Mouse (Mus musculus): ENCODE results near the gene Pam. TPM values are rescaled to one million over a fixed set of nuclear protein-coding genes. Genes with fewer than 3 reads are reported as not detected.

The Pam gene
- polyA plus RNA-seq, 1 experiment, result 78.7 TPM

GRCm38 (mm10) chr1:97934940-97935339 is 160.5 kb downstream of the Pam start:
- Histone ChIP-seq H3K4me3 (ENCODE audit: insufficient read depth, low read length) (no peak overlapping the region), H3K4me1 (ENCODE audit: control insufficient read depth, insufficient read depth, low read length) (no peaks in the 10 kb centered on the region; the same call in 1 of the 2 replicates), H3K27ac (ENCODE audit: insufficient read depth, low read length) (no peak overlapping the region)
- TF ChIP-seq POLR2A (IDR thresholded peaks at IDR 0.05; ENCODE audit: low read depth, low read length) (no peak), CTCF (IDR thresholded peaks at IDR 0.05; ENCODE audit: borderline replicate concordance, insufficient read depth, low read length) (no peak)

- Histone ChIP-seq H3K4me3 (ENCODE audit: insufficient read depth, low read length) (no peak overlapping the region), H3K4me1 (ENCODE audit: control insufficient read depth, insufficient read depth, low read length) (no peaks in the 10 kb centered on the region; the same call in 1 of the 2 replicates), H3K27ac (ENCODE audit: insufficient read depth, low read length) (no peak overlapping the region)
- TF ChIP-seq POLR2A (IDR thresholded peaks at IDR 0.05; ENCODE audit: low read depth, low read length), result no peak
- TF ChIP-seq CTCF (IDR thresholded peaks at IDR 0.05; ENCODE audit: borderline replicate concordance, insufficient read depth, low read length), result no peak
These were observed 164.2 kb downstream of the Pam start for GRCm38 (mm10) chr1:97931220-97931619.

- TF ChIP-seq POLR2A (IDR thresholded peaks at IDR 0.05; ENCODE audit: low read depth, low read length) (no peak), CTCF (IDR thresholded peaks at IDR 0.05; ENCODE audit: borderline replicate concordance, insufficient read depth, low read length) (no peak)
- H3K4me1 ChIP-seq (ENCODE audit: control insufficient read depth, insufficient read depth, low read length), result no peaks in the 10 kb centered on the region; the same call in 1 of the 2 replicates
- no peak overlapping the region for H3K27ac ChIP-seq (ENCODE audit: insufficient read depth, low read length)
- no peak overlapping the region for H3K4me3 ChIP-seq (ENCODE audit: insufficient read depth, low read length)
These were observed 165.9 kb downstream of the Pam start for GRCm38 (mm10) chr1:97929415-97930028.

- Histone ChIP-seq H3K4me1 (ENCODE audit: control insufficient read depth, insufficient read depth, low read length) (no peaks in the 10 kb centered on the region; the same call in 1 of the 2 replicates), H3K4me3 (ENCODE audit: insufficient read depth, low read length) (no peak overlapping the region), H3K27ac (ENCODE audit: insufficient read depth, low read length) (no peak overlapping the region)
- no peak for TF ChIP-seq POLR2A (IDR thresholded peaks at IDR 0.05; ENCODE audit: low read depth, low read length)
- no peak for TF ChIP-seq CTCF (IDR thresholded peaks at IDR 0.05; ENCODE audit: borderline replicate concordance, insufficient read depth, low read length)
These were observed 168.7 kb downstream of the Pam start for GRCm38 (mm10) chr1:97926789-97927188.

- H3K4me1 ChIP-seq (ENCODE audit: control insufficient read depth, insufficient read depth, low read length), result no peaks in the 10 kb centered on the region; the same call in 1 of the 2 replicates
- TF ChIP-seq POLR2A (IDR thresholded peaks at IDR 0.05; ENCODE audit: low read depth, low read length) (no peak), CTCF (IDR thresholded peaks at IDR 0.05; ENCODE audit: borderline replicate concordance, insufficient read depth, low read length) (no peak)
- H3K4me3 ChIP-seq (ENCODE audit: insufficient read depth, low read length), result no peak overlapping the region
- H3K27ac ChIP-seq (ENCODE audit: insufficient read depth, low read length), result no peak overlapping the region
These were observed 169.4 kb downstream of the Pam start for GRCm38 (mm10) chr1:97926017-97926540.

- no peak for TF ChIP-seq CTCF (IDR thresholded peaks at IDR 0.05; ENCODE audit: borderline replicate concordance, insufficient read depth, low read length)
- Histone ChIP-seq H3K27ac (ENCODE audit: insufficient read depth, low read length) (no peak overlapping the region), H3K4me1 (ENCODE audit: control insufficient read depth, insufficient read depth, low read length) (no peaks in the 10 kb centered on the region; the same call in 1 of the 2 replicates), H3K4me3 (ENCODE audit: insufficient read depth, low read length) (no peak overlapping the region)
These were observed 173.1 kb downstream of the Pam start for GRCm38 (mm10) chr1:97922395-97922794.

GRCm38 (mm10) chr1:97921886-97922285 is 173.6 kb downstream of the Pam start:
- no peak overlapping the region for H3K4me3 ChIP-seq (ENCODE audit: insufficient read depth, low read length)
- H3K27ac ChIP-seq (ENCODE audit: insufficient read depth, low read length), result no peak overlapping the region
- TF ChIP-seq POLR2A (IDR thresholded peaks at IDR 0.05; ENCODE audit: low read depth, low read length), result no peak
- no peak for TF ChIP-seq CTCF (IDR thresholded peaks at IDR 0.05; ENCODE audit: borderline replicate concordance, insufficient read depth, low read length)
- H3K4me1 ChIP-seq (ENCODE audit: control insufficient read depth, insufficient read depth, low read length), result no peaks in the 10 kb centered on the region; the same call in 1 of the 2 replicates

- H3K27ac ChIP-seq (ENCODE audit: insufficient read depth, low read length), result no peak overlapping the region
- no peaks in the 10 kb centered on the region for H3K4me1 ChIP-seq (ENCODE audit: control insufficient read depth, insufficient read depth, low read length)
- no peak overlapping the region for H3K4me3 ChIP-seq (ENCODE audit: insufficient read depth, low read length)
- no peak for TF ChIP-seq CTCF (IDR thresholded peaks at IDR 0.05; ENCODE audit: borderline replicate concordance, insufficient read depth, low read length)
- TF ChIP-seq POLR2A (IDR thresholded peaks at IDR 0.05; ENCODE audit: low read depth, low read length), result no peak
These were observed 177.0 kb downstream of the Pam start for GRCm38 (mm10) chr1:97918495-97918894.

- Histone ChIP-seq H3K27ac (ENCODE audit: insufficient read depth, low read length) (no peak overlapping the region), H3K4me3 (ENCODE audit: insufficient read depth, low read length) (no peak overlapping the region), H3K4me1 (ENCODE audit: control insufficient read depth, insufficient read depth, low read length) (no peaks in the 10 kb centered on the region)
- TF ChIP-seq CTCF (IDR thresholded peaks at IDR 0.05; ENCODE audit: borderline replicate concordance, insufficient read depth, low read length) (no peak), POLR2A (IDR thresholded peaks at IDR 0.05; ENCODE audit: low read depth, low read length) (no peak)
These were observed 178.5 kb downstream of the Pam start for GRCm38 (mm10) chr1:97916971-97917234.

GRCm38 (mm10) chr1:97916218-97916970 is 179.1 kb downstream of the Pam start:
- Histone ChIP-seq H3K4me1 (ENCODE audit: control insufficient read depth, insufficient read depth, low read length) (no peaks in the 10 kb centered on the region), H3K4me3 (ENCODE audit: insufficient read depth, low read length) (no peak overlapping the region), H3K27ac (ENCODE audit: insufficient read depth, low read length) (no peak overlapping the region)
- TF ChIP-seq POLR2A (IDR thresholded peaks at IDR 0.05; ENCODE audit: low read depth, low read length) (no peak), CTCF (IDR thresholded peaks at IDR 0.05; ENCODE audit: borderline replicate concordance, insufficient read depth, low read length) (no peak)

All from embryonic fibroblast, embryonic 13.5 days (primary cell).